Comparison of ENCODE assay signal across 25 mouse cellular contexts in the genomic region with DNA sequence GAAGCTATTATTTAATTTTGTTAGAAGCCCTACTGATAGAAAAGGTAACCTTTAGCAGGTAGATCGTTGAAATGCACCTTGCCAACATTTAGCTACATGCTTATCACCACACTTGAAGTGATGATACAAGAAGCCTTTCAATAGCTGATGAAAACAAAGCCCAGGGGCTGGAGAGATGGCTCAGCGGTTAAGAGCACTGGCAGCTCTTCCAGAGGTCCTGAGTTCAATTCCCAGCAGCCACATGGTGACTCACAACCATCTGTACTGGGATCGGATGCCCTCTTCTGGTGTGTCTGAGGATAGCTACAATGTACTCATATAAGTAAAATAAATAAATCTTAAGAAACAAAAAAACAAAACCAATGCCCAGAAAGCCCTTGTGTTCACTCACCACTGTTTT. TPM values are rescaled to one million over a fixed set of nuclear protein-coding genes. Genes with fewer than 3 reads are reported as not detected.
A peak's percentile ranks its signal among the peaks of the same experiment; 100 is the strongest.
DNase-seq lines count a peak whose midpoint lies in the region; ATAC-seq and TF ChIP-seq lines count a peak whose summit lies in the region.
"Had no signal": no experiment of that assay in that cellular context is flagged by ENCODE, and none has a peak within 500 bp of the region (broad histone marks: within the 10 kb centered on the region; RNA-seq: fewer than 3 reads in every experiment).

No protein-coding gene starts in this region.

- WGBS in liver, embryonic 11.5 days = 85% methylated on average over 3 of the region's 3 CpGs
- 69% methylated on average over 3 of the region's 3 CpGs for WGBS in liver, embryonic 15.5 days (ENCODE audit: insufficient replicate concordance)

- DNase-seq in liver, embryonic 11.5 days (ENCODE audit: low spot score) = peak; percentile 19
- DNase-seq in liver (no peak), CH12.LX (ENCODE audit: extremely low read depth) (no peak)
- no peak for DNase-seq in layer of hippocampus, adult 8-10 months (ENCODE audit: low spot score in 2 of 2)
- no peak for DNase-seq in cerebellum, adult 8-10 months
- DNase-seq: adrenal gland, adult 8-10 months; adrenal gland, postnatal 25 days; cerebellum, adult 11-12 months; cerebellum, adult 9-10 months; cerebellum, postnatal 14 days; gastrocnemius, postnatal 10 days; gastrocnemius, postnatal 36 days; heart, postnatal 10 days; heart, postnatal 36 days had no signal

- in situ Hi-C loops in CH12.LX (cut with MboI; ENCODE audit: low pct_ligation_motif_present, low pct_unique_long_range_greater_than_20kb, low sequenced_read_pairs) = no loop called here

- H3K4me3 ChIP-seq in liver, embryonic 11.5 days (ENCODE audit: low read depth, low read length) = no peak overlapping the region
- H3K4me3 ChIP-seq in CH12.LX (replicated peaks in 1 of 3; ENCODE audit: low read depth in 2 of 3, low read length in 2 of 3, poor library complexity in 1 of 3) = peak overlapping the region in 2 of 3 experiments; percentile 77 to 95
- no peak overlapping the region for H3K4me3 ChIP-seq in liver, embryonic 15.5 days (replicated peaks)
- H3K4me3 ChIP-seq: forebrain, embryonic 10.5 days; forebrain, embryonic 13.5 days; heart, embryonic 12.5 days; heart, embryonic 15.5 days; hindbrain, embryonic 10.5 days; hindbrain, embryonic 13.5 days had no signal

- dilution Hi-C loops in CH12.LX (cut with MboI; ENCODE audit: extremely low pct_ligation_motif_present, extremely low pct_unique_long_range_greater_than_20kb, low sequenced_read_pairs) = no loop called here

- TF ChIP-seq CTCF in CH12.LX (conservative IDR thresholded peaks at IDR 0.05 in 1 of 2, IDR thresholded peaks at IDR 0.05 in 1 of 2; ENCODE audit: low read depth in 2 of 2, low read length in 2 of 2) = peak in 1 of 2 experiments; percentile 27; a peak in 1 of 4 replicates

- TF ChIP-seq EP300 in CH12.LX (IDR thresholded peaks at IDR 0.05; ENCODE audit: low read length) = no peak

- H3K27me3 ChIP-seq in liver, embryonic 11.5 days (replicated peaks; ENCODE audit: control insufficient read depth, insufficient read depth, low read length) = no peaks in the 10 kb centered on the region
- H3K27me3 ChIP-seq in CH12.LX (replicated peaks) = no peaks in the 10 kb centered on the region
- H3K27me3 ChIP-seq in liver, embryonic 15.5 days = no peaks in the 10 kb centered on the region
- H3K27me3 ChIP-seq: forebrain, embryonic 13.5 days; heart, embryonic 12.5 days; heart, embryonic 15.5 days; hindbrain, embryonic 13.5 days had no signal

- no peak overlapping the region for H3K27ac ChIP-seq in liver, embryonic 11.5 days (ENCODE audit: low read depth, low read length)
- no peak overlapping the region for H3K27ac ChIP-seq in CH12.LX (ENCODE audit: insufficient read depth, low read depth)
- no peak overlapping the region for H3K27ac ChIP-seq in liver, embryonic 15.5 days (replicated peaks)
- H3K27ac ChIP-seq: forebrain, embryonic 10.5 days; forebrain, embryonic 13.5 days; heart, embryonic 15.5 days; hindbrain, embryonic 10.5 days; hindbrain, embryonic 13.5 days had no signal

- no peaks in the 10 kb centered on the region for H3K9me3 ChIP-seq in liver, embryonic 11.5 days (ENCODE audit: control insufficient read depth, low read length)
- H3K9me3 ChIP-seq in CH12.LX (replicated peaks; ENCODE audit: low read length) = no peaks in the 10 kb centered on the region
- H3K9me3 ChIP-seq in liver, embryonic 15.5 days (replicated peaks) = no peaks in the 10 kb centered on the region
- H3K9me3 ChIP-seq: forebrain, embryonic 10.5 days; forebrain, embryonic 13.5 days; G1E; heart, embryonic 12.5 days; heart, embryonic 15.5 days; hindbrain, embryonic 10.5 days; hindbrain, embryonic 13.5 days had no signal

- peaks cover 27% of the 10 kb centered on the region for H3K79me2 ChIP-seq in CH12.LX (replicated peaks; ENCODE audit: control insufficient read depth, extremely low read depth, insufficient read depth, poor library complexity, severe bottlenecking)

- H3K4me2 ChIP-seq in liver, embryonic 11.5 days = no peak overlapping the region
- H3K4me2 ChIP-seq in CH12.LX (ENCODE audit: insufficient read depth, low read depth, poor library complexity, severe bottlenecking) = peak overlapping the region; percentile 95; the same call in 1 of the 2 replicates
- H3K4me2 ChIP-seq in liver, embryonic 15.5 days = peak overlapping the region; percentile 97; the same call in 1 of the 2 replicates
- H3K4me2 ChIP-seq: forebrain, embryonic 13.5 days; heart, embryonic 12.5 days; heart, embryonic 15.5 days; hindbrain, embryonic 13.5 days had no signal

- ATAC-seq in liver, embryonic 11.5 days (replicated peaks; ENCODE audit: low FRiP score) = no peak
- ATAC-seq in liver, embryonic 15.5 days (ENCODE audit: insufficient read depth) = no peak
- ATAC-seq: activated CD4-positive, CD25-positive, alpha-beta regulatory T cell, adult 4 months; forebrain, embryonic 13.5 days; forebrain, embryonic 16.5 days; hindbrain, embryonic 16.5 days had no signal

- H3K9ac ChIP-seq in liver, embryonic 11.5 days (ENCODE audit: low read depth, low read length) = no peak overlapping the region
- no peak overlapping the region for H3K9ac ChIP-seq in CH12.LX (ENCODE audit: insufficient read depth, low read depth)
- no peak overlapping the region for H3K9ac ChIP-seq in liver, embryonic 15.5 days
- H3K9ac ChIP-seq: forebrain, embryonic 13.5 days; heart, embryonic 12.5 days; heart, embryonic 15.5 days; hindbrain, embryonic 13.5 days had no signal

- TF ChIP-seq POLR2A in CH12.LX (IDR thresholded peaks at IDR 0.05; ENCODE audit: low read depth, low read length) = no peak

- no peaks in the 10 kb centered on the region for H3K36me3 ChIP-seq in liver, embryonic 11.5 days (ENCODE audit: control insufficient read depth, insufficient read depth, low read length)
- H3K36me3 ChIP-seq in CH12.LX (replicated peaks in 1 of 2; ENCODE audit: control insufficient read depth in 1 of 2, insufficient read depth in 1 of 2, low read length in 1 of 2) = peaks cover 2 to 4% of the 10 kb centered on the region in 2 experiments
- 0 out of 2 replicates have a peak, but pooled peaks cover under 1% of the 10 kb centered on the region for H3K36me3 ChIP-seq in liver, embryonic 15.5 days (replicated peaks)
- H3K36me3 ChIP-seq: heart, embryonic 12.5 days; heart, embryonic 15.5 days; hindbrain, embryonic 13.5 days had no signal

- TF ChIP-seq RAD21 in CH12.LX (IDR thresholded peaks at IDR 0.05; ENCODE audit: low read depth, low read length) = no peak

- peaks cover 4% of the 10 kb centered on the region for H3K4me1 ChIP-seq in liver, embryonic 11.5 days (replicated peaks; ENCODE audit: control insufficient read depth, insufficient read depth, low read length)
- H3K4me1 ChIP-seq in CH12.LX (ENCODE audit: control insufficient read depth in 1 of 2, insufficient read depth in 2 of 2) = peaks cover 3 to 10% of the 10 kb centered on the region in 2 experiments; a peak in 3 of 4 replicates
- H3K4me1 ChIP-seq in liver, embryonic 15.5 days (replicated peaks) = peaks cover 31% of the 10 kb centered on the region

TF ChIP-seq in CH12.LX, 34 proteins besides CTCF, POLR2A, EP300 and RAD21:
- no peak for TF ChIP-seq ZC3H11A (IDR thresholded peaks at IDR 0.05; ENCODE audit: low read depth, low read length)
- TF ChIP-seq HCFC1 (IDR thresholded peaks at IDR 0.05; ENCODE audit: low read depth, low read length) = no peak
- TF ChIP-seq SMC3 (IDR thresholded peaks at IDR 0.05; ENCODE audit: low read depth, low read length) = no peak
- no peak for TF ChIP-seq JUN (IDR thresholded peaks at IDR 0.05; ENCODE audit: insufficient read depth, low read depth, low read length)
- TF ChIP-seq CHD2 (IDR thresholded peaks at IDR 0.05; ENCODE audit: low read length) = no peak
- TF ChIP-seq USF2 (conservative IDR thresholded peaks at IDR 0.05; ENCODE audit: low read depth, low read length) = no peak
- no peak for TF ChIP-seq POLR2AphosphoS2 (IDR thresholded peaks at IDR 0.05; ENCODE audit: low read depth, low read length)
- TF ChIP-seq BHLHE40 (IDR thresholded peaks at IDR 0.05; ENCODE audit: low read depth, low read length) = no peak
- no peak for TF ChIP-seq SIN3A (IDR thresholded peaks at IDR 0.05; ENCODE audit: low read length)
- no peak for TF ChIP-seq CHD1 (IDR thresholded peaks at IDR 0.05; ENCODE audit: low read depth, low read length)
- TF ChIP-seq MAZ (IDR thresholded peaks at IDR 0.05; ENCODE audit: low read depth, low read length) = no peak
- TF ChIP-seq ZNF384 (IDR thresholded peaks at IDR 0.05; ENCODE audit: low read depth, low read length) = no peak
- TF ChIP-seq UBTF (IDR thresholded peaks at IDR 0.05; ENCODE audit: low read depth, low read length) = no peak
- TF ChIP-seq KAT2A (IDR thresholded peaks at IDR 0.05; ENCODE audit: insufficient replicate concordance, low read length) = no peak
- TF ChIP-seq ZMIZ1 (IDR thresholded peaks at IDR 0.05; ENCODE audit: low read depth, low read length) = no peak
- TF ChIP-seq TBP (conservative IDR thresholded peaks at IDR 0.05; ENCODE audit: low read depth, low read length) = no peak

RNA-seq across cellular contexts. Expression of a gene that starts 2.1 kb away (rescaled TPM):
- polyA plus RNA-seq in liver, embryonic 11.5 days (2014; fragmentation: Nextera tagmentation; extraction: Ambion mirVana) = 72.8 and 74.4 TPM in 2 replicates
- 145 and 208 TPM in 2 replicates for total RNA-seq in CH12.LX (2012; rRNA removed)
- 110 and 114 TPM in 2 replicates for total RNA-seq in CH12.LX (2014; rRNA removed)
- 327 and 354 TPM in 2 replicates for polyA plus RNA-seq in CH12.LX (2012; ENCODE audit: insufficient read length, low read depth)
- 10.7 and 11.8 TPM in 2 replicates for polyA plus RNA-seq in liver, embryonic 15.5 days (2015; fragmentation: Nextera tagmentation; extraction: Ambion mirVana)
- 10 to 100 TPM; 21.2 to 28.9 (median 23.2) TPM for total RNA-seq in layer of hippocampus, adult 8-10 months (2022)

RNA-seq across cellular contexts. Expression of a gene that starts 25.9 kb away (rescaled TPM):
- polyA plus RNA-seq in liver, embryonic 11.5 days (2014; fragmentation: Nextera tagmentation; extraction: Ambion mirVana) = 28.1 and 28.3 TPM in 2 replicates
- total RNA-seq in CH12.LX (2012; rRNA removed) (14.6 and 15.3 TPM in 2 replicates), CH12.LX (2014; rRNA removed) (12.9 and 13.3 TPM in 2 replicates)
- 22.5 and 23.1 TPM in 2 replicates for polyA plus RNA-seq in CH12.LX (2012; ENCODE audit: insufficient read length, low read depth)
- polyA plus RNA-seq in liver, embryonic 15.5 days (2015; fragmentation: Nextera tagmentation; extraction: Ambion mirVana) = 11.1 and 11.3 TPM in 2 replicates
- total RNA-seq in layer of hippocampus, adult 8-10 months (2022) = 100 to 1,000 TPM; 187 to 202 (median 195) TPM

RNA-seq across cellular contexts. Expression of a gene that starts 46.9 kb away (rescaled TPM):
- polyA plus RNA-seq in liver, embryonic 11.5 days (2014; fragmentation: Nextera tagmentation; extraction: Ambion mirVana) = 89.8 and 90.1 TPM in 2 replicates
- total RNA-seq in CH12.LX (2012; rRNA removed) (47.2 and 50.5 TPM in 2 replicates), CH12.LX (2014; rRNA removed) (58.7 and 69.2 TPM in 2 replicates)
- 73.5 and 74.4 TPM in 2 replicates for polyA plus RNA-seq in CH12.LX (2012; ENCODE audit: insufficient read length, low read depth)
- polyA plus RNA-seq in liver, embryonic 15.5 days (2015; fragmentation: Nextera tagmentation; extraction: Ambion mirVana) = 35.2 and 35.9 TPM in 2 replicates
- total RNA-seq in layer of hippocampus, adult 8-10 months (2022) = 10 to 100 TPM; 79.4 to 94.0 (median 85.6) TPM

Comparison
In these comparisons a context has a peak if more than half of its experiments do, and no peak if none do; other contexts are left out.
1. H3K4me3 ChIP-seq: peak in CH12.LX (2 of 3); none in liver, embryonic 11.5 days (single experiment) and liver, embryonic 15.5 days (single experiment).